Mouse (Mus musculus) heart, embryonic 15.5 days (tissue): ENCODE measurements around the gene Cln6. TPM values are rescaled to one million over a fixed set of nuclear protein-coding genes. Genes with fewer than 3 reads are reported as not detected.

Experiments
- ATAC-seq: fragments of 200-750 bp; cut with Nextera tagmentation; replicated peaks from 2 replicates; pipeline ENCODE4 v1.8.0; 2017; ENCODE audit warnings: low read depth, moderate TSS enrichment; ENCODE audit not compliant: insufficient number of reproducible peaks, insufficient read depth, low FRiP score
- H3K27ac ChIP-seq: fragments of 300-500 bp; sonication (generic); 2 replicates; pipeline ENCODE4 v1.5.1; 2015; ENCODE audit warnings: mild to moderate bottlenecking, inconsistent platforms
- H3K27me3 ChIP-seq: fragments of 300-500 bp; sonication (generic); 2 replicates; pipeline ENCODE4 v1.6.1; 2015; ENCODE audit warnings: inconsistent platforms
- H3K36me3 ChIP-seq: fragments of 300-500 bp; sonication (generic); 2 replicates; pipeline ENCODE4 v1.6.1; 2015; ENCODE audit warnings: mild to moderate bottlenecking, inconsistent platforms
- H3K4me1 ChIP-seq: fragments of 300-500 bp; sonication (generic); replicated peaks from 2 replicates; pipeline ENCODE4 v1.6.1; 2015; ENCODE audit warnings: inconsistent platforms
- H3K4me2 ChIP-seq: fragments of 300-500 bp; sonication (generic); 2 replicates; pipeline ENCODE4 v1.6.1; 2015; ENCODE audit warnings: inconsistent platforms, mild to moderate bottlenecking, moderate library complexity
- H3K4me3 ChIP-seq: fragments of 300-500 bp; sonication (generic); 2 replicates; pipeline ENCODE4 v1.5.1; 2015; ENCODE audit warnings: mild to moderate bottlenecking, inconsistent platforms
- H3K9ac ChIP-seq: fragments of 300-500 bp; sonication (generic); 2 replicates; pipeline ENCODE4 v1.6.1; 2015; ENCODE audit warnings: mild to moderate bottlenecking, inconsistent platforms
- H3K9me3 ChIP-seq: fragments of 300-500 bp; sonication (generic); replicated peaks from 2 replicates; pipeline ENCODE4 v1.6.1; 2016; ENCODE audit warnings: inconsistent platforms
- WGBS: fragments of 180-500 bp; shearing (Covaris S2); methylation state at CpG from one replicate; pipeline ENCODE4 v1.1.7; 2015; ENCODE audit warnings: mixed read lengths; 5-methylcytosine and 5-hydroxymethylcytosine counted together
- polyA plus RNA-seq: library from polyadenylated mRNA; unstranded; fragments of >200 nt; fragmentation: Nextera tagmentation; extraction: Ambion mirVana; gene quantifications from 2 replicates; pipeline ENCODE4 v1.2.1, GENCODE M21; 2015

Cln6 gene
- polyA plus RNA-seq, 1 experiment from 2014 or later = 14.1 TPM

DNA sequence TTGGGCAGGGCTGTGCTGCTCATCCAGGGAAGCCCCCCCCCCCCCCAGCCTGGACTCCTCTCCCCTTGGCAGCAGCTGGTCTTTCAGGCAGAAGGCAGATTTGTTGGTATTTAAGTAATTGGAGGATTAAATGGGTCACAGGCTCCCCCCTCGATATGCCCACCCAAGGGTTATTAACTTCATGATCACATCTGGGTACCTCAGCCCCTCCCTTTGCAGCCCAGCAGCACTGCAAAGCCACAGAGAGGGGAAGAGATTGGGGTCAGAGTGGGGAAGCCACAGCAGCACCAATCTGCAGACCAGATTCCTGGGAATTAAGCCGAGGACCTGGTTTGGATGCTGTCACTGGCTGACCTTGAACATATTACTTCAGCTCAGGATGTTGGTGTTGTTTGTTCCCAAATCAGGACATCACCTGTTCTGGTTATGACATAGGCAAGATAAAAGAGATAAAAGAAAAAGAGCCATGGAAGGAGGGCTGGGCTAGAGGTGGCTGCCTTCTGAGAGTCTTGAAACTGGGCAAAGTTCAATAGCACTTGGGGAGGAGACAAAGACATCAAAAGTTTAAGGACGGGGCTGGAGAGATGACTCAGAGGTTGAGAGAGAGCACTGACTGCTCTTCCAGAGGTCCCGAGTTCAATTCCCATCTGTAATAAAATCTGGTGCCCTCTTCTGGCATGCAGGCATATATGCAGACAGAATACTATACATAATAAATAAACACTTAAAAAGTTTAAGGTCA is 2.7 kb upstream of the Cln6 start:
- no peaks in the 10 kb centered on the region for H3K27me3 ChIP-seq

GRCm38 (mm10) chr9:62837611-62838010 is 974 bp upstream of the Cln6 start:
- H3K4me3 ChIP-seq = no peak overlapping the region
- H3K36me3 ChIP-seq = no peaks in the 10 kb centered on the region
- peaks cover 16% of the 10 kb centered on the region for H3K4me1 ChIP-seq
- peak overlapping the region; percentile 83; the same call in 1 of the 2 replicates for H3K4me2 ChIP-seq
- H3K27me3 ChIP-seq = no peaks in the 10 kb centered on the region
- 41% methylated on average over 3 of the region's 3 CpGs for WGBS
- no peaks in the 10 kb centered on the region for H3K9me3 ChIP-seq
- no peak for ATAC-seq
- no peak overlapping the region for H3K9ac ChIP-seq
- peak overlapping the region; percentile 79; the same call in 1 of the 2 replicates for H3K27ac ChIP-seq

More for the DNA sequence above, 2.7 kb upstream of the Cln6 start:
- Histone ChIP-seq H3K4me3 (no peak overlapping the region), H3K27ac (no peak overlapping the region), H3K4me1 (peaks cover 16% of the 10 kb centered on the region), H3K9ac (no peak overlapping the region), H3K9me3 (no peaks in the 10 kb centered on the region), H3K36me3 (no peaks in the 10 kb centered on the region), H3K4me2 (no peak overlapping the region)
- 60% methylated on average over 4 of the region's 4 CpGs for WGBS
- no peak for ATAC-seq

DNA sequence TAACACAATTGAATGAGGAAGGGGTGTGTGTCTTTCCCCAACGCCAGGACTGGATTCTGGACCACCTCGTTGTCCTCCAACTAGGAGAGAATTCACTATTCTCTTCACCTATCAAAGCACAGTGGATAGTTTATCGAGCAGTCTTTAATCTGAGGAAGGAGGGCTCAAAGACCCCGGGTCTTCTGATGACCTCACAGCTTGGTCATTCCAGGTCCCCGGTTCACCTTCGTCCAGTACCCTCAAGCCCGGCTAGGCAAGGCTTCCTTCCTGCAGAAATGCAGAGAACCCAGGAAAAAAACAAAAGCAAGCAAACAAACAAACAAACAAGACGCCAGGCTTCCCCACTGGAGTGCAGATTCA is 459 bp upstream of the Cln6 start:
- ATAC-seq = no peak

DNA sequence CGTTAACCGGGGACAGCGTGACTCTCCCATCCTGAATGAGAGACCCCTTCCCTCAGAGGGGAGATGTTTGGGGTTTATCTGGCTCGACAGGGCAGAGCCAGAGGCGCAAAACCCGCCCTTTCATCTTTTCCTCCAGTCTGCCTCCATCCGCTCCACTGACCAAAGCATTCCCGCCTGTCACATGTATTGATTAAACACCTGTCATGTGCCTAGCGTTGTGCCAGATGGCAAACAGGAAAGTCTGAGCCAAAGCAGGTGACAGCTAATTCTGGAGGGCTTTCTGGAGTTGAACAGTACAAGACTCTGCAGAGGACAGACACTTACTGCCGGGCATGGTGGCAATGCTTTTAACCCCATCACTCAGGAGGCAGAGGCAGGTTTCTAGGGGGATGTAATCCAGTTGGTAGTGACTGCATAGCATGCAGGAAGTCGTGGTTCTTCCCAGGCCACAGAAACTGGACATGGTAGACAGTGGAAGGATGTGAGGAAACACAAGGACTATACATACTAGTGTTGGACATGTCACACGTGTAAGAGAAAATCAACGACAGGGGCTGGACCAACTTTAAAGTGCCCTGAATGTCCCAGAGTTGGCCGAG is 686 bp downstream of the Cln6 start:
- Histone ChIP-seq H3K36me3 (no peaks in the 10 kb centered on the region), H3K27ac (peak overlapping the region; percentile 79), H3K4me1 (peaks cover 16% of the 10 kb centered on the region), H3K4me2 (peak overlapping the region; percentile 83), H3K9me3 (no peaks in the 10 kb centered on the region), H3K27me3 (no peaks in the 10 kb centered on the region), H3K4me3 (peak overlapping the region; percentile 70), H3K9ac (peak overlapping the region; percentile 86)
- no peak for ATAC-seq
- WGBS = 12% methylated on average over 14 of the region's 14 CpGs

More for the DNA sequence above, 459 bp upstream of the Cln6 start:
- peaks cover 16% of the 10 kb centered on the region for H3K4me1 ChIP-seq
- no peaks in the 10 kb centered on the region for H3K27me3 ChIP-seq
- peak overlapping the region; percentile 83 for H3K4me2 ChIP-seq
- H3K27ac ChIP-seq = peak overlapping the region; percentile 79
- no peak overlapping the region for H3K9ac ChIP-seq
- WGBS = 11% methylated on average over 8 of the region's 8 CpGs
- peak overlapping the region; percentile 70 for H3K4me3 ChIP-seq
- H3K36me3 ChIP-seq = no peaks in the 10 kb centered on the region
- no peaks in the 10 kb centered on the region for H3K9me3 ChIP-seq

DNA sequence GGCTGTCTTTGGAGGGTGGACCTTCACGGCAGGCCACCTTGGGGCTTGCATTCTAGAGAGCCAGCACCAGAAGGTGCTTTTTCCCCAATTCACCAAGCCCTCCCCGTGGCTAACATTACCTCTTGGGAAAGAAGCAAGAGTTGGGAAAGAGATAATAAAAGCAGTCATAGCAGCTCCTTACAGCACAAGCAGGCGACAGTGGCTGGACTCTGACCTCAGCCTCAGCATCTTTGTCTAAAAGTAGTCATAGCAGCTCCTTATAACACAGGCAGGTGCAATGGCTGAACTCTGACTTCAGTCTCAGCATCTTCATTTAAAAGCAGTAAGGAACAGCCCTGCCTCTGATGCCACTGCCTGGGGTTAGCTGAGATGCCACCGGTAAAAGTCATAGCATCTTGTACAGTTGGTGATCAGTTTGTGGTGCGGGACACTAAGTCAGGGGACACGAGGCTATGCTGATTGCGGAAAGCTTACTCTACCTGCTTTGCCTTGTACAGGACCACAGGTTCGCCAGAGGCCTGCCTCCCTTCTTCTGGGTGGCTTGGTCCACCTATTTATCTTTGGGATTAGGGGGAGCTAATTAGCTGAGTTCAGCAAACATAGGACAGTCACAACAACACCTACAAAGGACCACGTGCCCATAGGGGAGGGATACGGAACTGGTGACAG is 4.9 kb downstream of the Cln6 start:
- Histone ChIP-seq H3K9ac (no peak overlapping the region), H3K9me3 (no peaks in the 10 kb centered on the region), H3K27ac (no peak overlapping the region), H3K4me1 (peaks cover 16% of the 10 kb centered on the region), H3K27me3 (no peaks in the 10 kb centered on the region), H3K4me3 (no peak overlapping the region), H3K4me2 (no peak overlapping the region), H3K36me3 (no peaks in the 10 kb centered on the region)
- WGBS = 81% methylated on average over 10 of the region's 10 CpGs
- no peak for ATAC-seq

DNA sequence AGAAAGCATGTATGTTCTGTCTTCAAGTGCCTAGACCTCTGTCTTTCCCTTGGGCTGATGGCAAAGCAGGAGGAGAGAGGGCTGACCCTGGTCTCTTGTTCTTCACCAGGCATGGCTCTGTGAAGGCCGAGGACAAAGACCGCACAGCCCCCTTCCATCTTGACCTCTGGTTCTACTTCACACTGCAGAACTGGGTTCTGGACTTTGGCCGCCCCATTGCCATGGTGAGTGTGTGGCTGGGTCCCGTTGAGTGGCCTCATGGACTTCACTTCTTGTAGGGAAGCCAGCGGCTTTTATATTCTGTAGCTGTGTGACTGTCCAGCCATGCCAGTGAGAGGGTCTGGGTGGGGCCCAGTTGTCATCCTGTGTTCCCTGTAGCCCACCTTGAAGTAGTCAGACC is 5.9 kb downstream of the Cln6 start:
- WGBS = 95% methylated on average over 5 of the region's 5 CpGs
- H3K36me3 ChIP-seq = 0 out of 2 replicates have a peak, but pooled peaks cover 4% of the 10 kb centered on the region
- no peaks in the 10 kb centered on the region for H3K9me3 ChIP-seq
- H3K9ac ChIP-seq = no peak overlapping the region
- no peaks in the 10 kb centered on the region for H3K27me3 ChIP-seq
- no peak; the same call in 1 of the 2 replicates for ATAC-seq
- peaks cover 13% of the 10 kb centered on the region for H3K4me1 ChIP-seq
- H3K4me3 ChIP-seq = no peak overlapping the region
- H3K27ac ChIP-seq = no peak overlapping the region
- no peak overlapping the region for H3K4me2 ChIP-seq

DNA sequence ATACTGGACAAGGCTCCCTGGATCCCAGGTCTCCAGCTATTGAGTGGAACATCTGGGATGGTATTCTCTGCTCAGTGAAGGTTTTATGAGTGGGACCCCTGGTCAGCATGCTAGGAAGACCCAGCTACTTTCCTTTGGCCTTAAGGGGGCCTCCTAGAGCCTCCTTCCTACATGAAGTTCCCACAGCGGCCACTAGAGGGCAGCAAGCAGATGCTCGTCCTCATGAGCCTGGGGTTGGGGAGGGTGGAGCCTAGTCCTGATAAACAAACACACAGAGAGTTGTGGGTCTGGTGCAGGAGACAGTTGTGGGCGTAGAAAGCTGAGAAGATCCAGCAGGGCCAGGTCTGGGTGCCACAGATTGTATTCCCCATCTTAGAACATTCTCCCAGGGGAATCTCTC is 9.1 kb downstream of the Cln6 start:
- H3K9ac ChIP-seq = no peak overlapping the region
- WGBS = 3% methylated on average over 3 of the region's 3 CpGs
- no peaks in the 10 kb centered on the region for H3K27me3 ChIP-seq
- no peak overlapping the region for H3K4me3 ChIP-seq
- H3K4me1 ChIP-seq = peaks cover 9% of the 10 kb centered on the region
- peaks cover 15% of the 10 kb centered on the region; the same call in 1 of the 2 replicates for H3K36me3 ChIP-seq
- H3K27ac ChIP-seq = no peak overlapping the region
- H3K9me3 ChIP-seq = no peaks in the 10 kb centered on the region
- H3K4me2 ChIP-seq = no peak overlapping the region
- ATAC-seq = peak; percentile 52; the same call in 1 of the 2 replicates

GRCm38 (mm10) chr9:62848641-62849040 is 10.1 kb downstream of the Cln6 start:
- no peaks in the 10 kb centered on the region for H3K9me3 ChIP-seq
- H3K9ac ChIP-seq = no peak overlapping the region
- H3K4me2 ChIP-seq = no peak overlapping the region
- peaks cover 9% of the 10 kb centered on the region for H3K4me1 ChIP-seq
- no peak overlapping the region for H3K4me3 ChIP-seq
- 91% methylated on average over 3 of the region's 3 CpGs for WGBS
- no peaks in the 10 kb centered on the region for H3K27me3 ChIP-seq
- no peak overlapping the region for H3K27ac ChIP-seq
- peaks cover 15% of the 10 kb centered on the region; the same call in 1 of the 2 replicates for H3K36me3 ChIP-seq
- no peak for ATAC-seq

GRCm38 (mm10) chr9:62851571-62851970 is 13.0 kb downstream of the Cln6 start:
- ATAC-seq = no peak
- WGBS = 75% methylated on average over 2 of the region's 2 CpGs

GRCm38 (mm10) chr9:62854483-62854882 is 15.9 kb downstream of the Cln6 start:
- Histone ChIP-seq H3K27me3 (no peaks in the 10 kb centered on the region), H3K4me1 (peaks cover 23% of the 10 kb centered on the region), H3K9ac (no peak overlapping the region), H3K9me3 (no peaks in the 10 kb centered on the region), H3K27ac (no peak overlapping the region), H3K4me3 (no peak overlapping the region), H3K4me2 (no peak overlapping the region), H3K36me3 (peaks cover 10% of the 10 kb centered on the region; the same call in 1 of the 2 replicates)
- ATAC-seq = no peak
- WGBS = 41% methylated on average over 4 of the region's 4 CpGs

More at GRCm38 (mm10) chr9:62851571-62851970, 13.0 kb downstream of the Cln6 start:
- Histone ChIP-seq H3K9ac (no peak overlapping the region), H3K4me3 (no peak overlapping the region), H3K9me3 (no peaks in the 10 kb centered on the region), H3K27ac (no peak overlapping the region), H3K36me3 (peaks cover 15% of the 10 kb centered on the region; the same call in 1 of the 2 replicates), H3K27me3 (no peaks in the 10 kb centered on the region), H3K4me2 (no peak overlapping the region), H3K4me1 (peaks cover 16% of the 10 kb centered on the region)

DNA sequence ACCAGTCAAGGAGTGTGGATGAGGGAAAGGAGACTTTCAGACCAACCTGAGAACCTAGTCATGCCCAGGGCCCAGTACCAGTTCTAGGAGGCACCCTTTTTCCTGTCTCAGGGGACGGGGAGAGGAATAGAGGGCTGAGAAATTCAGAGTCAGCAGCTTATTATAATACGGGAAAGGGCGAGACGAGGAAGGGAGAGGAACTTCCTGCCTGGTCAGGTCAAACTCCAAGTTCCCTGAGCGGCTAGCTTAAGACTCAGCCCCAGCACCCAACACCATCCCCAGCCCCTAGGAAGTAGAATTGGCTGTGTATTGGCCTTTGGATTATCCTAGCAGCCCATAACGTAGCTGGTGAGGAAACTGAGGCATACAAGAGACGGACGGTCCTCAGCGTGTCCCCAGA is 18.6 kb downstream of the Cln6 start:
- H3K9ac ChIP-seq = no peak overlapping the region
- ATAC-seq = no peak
- peaks cover 18% of the 10 kb centered on the region for H3K4me1 ChIP-seq
- H3K36me3 ChIP-seq = no peaks in the 10 kb centered on the region
- 76% methylated on average over 9 of the region's 9 CpGs for WGBS
- H3K27me3 ChIP-seq = no peaks in the 10 kb centered on the region
- no peaks in the 10 kb centered on the region for H3K9me3 ChIP-seq
- H3K4me2 ChIP-seq = peak overlapping the region; percentile 43; the same call in 1 of the 2 replicates
- H3K4me3 ChIP-seq = no peak overlapping the region
- 0 out of 2 replicates have a peak overlapping the region, but pooled peaks have one; percentile 18 for H3K27ac ChIP-seq
